Mouse (Mus musculus): ENCODE data around the gene Thoc6. TPM values are rescaled to one million over a fixed set of nuclear protein-coding genes. Genes with fewer than 3 reads are reported as not detected.

Thoc6 gene
- 1 to 10 TPM; 7.1 to 7.6 TPM for total RNA-seq (2021)
- long read RNA-seq, experiment 1, transcript Thoc6-201 (13 exons, 1,504 nt), result major isoform, 5 of 6 reads
- long read RNA-seq, experiment 1, partial matches to known transcripts, result 0 of 6 reads
- long read RNA-seq, experiment 1, other reads (novel, unspliced or antisense), result 0 of 6 reads
- long read RNA-seq, experiment 2, partial matches to known transcripts, result 0 of 4 reads
- long read RNA-seq, experiment 2, other reads (novel, unspliced or antisense), result 0 of 4 reads

GRCm38 (mm10) chr17:23673424-23674073, at the start of gene Thoc6, which contains the start of gene Hcfc1r1:
TSS of gene Thoc6 (minus strand) at chr17:23673882.
TSS of gene Hcfc1r1 (plus strand) at chr17:23673596.
- TF ChIP-seq CTCF (conservative IDR thresholded peaks at IDR 0.05), result no peak
- DNase-seq (ENCODE audit: low spot score in 2 of 2), result peak; percentile 89 to 97
- peak within 1 kb of the TSS; percentile 90 for H3K4me3 ChIP-seq
- H3K27ac ChIP-seq, result peak within 1 kb of the TSS; percentile 97

- Histone ChIP-seq H3K4me3 (no peak within 1 kb of the TSS), H3K27ac (no peak within 1 kb of the TSS)
- no peak for TF ChIP-seq CTCF (conservative IDR thresholded peaks at IDR 0.05)
- no peak for DNase-seq (ENCODE audit: low spot score in 2 of 2)
Observed at GRCm38 (mm10) chr17:23722376-23723125, 48.9 kb upstream of the Thoc6 start, which contains the start of gene 1520401A03Rik. TSS of gene 1520401A03Rik (minus strand) at chr17:23722783.

- Histone ChIP-seq H3K27ac (no peak overlapping the region), H3K4me3 (no peak overlapping the region)
- no peak for DNase-seq (ENCODE audit: low spot score in 2 of 2)
- TF ChIP-seq CTCF (conservative IDR thresholded peaks at IDR 0.05), result no peak
Observed at GRCm38 (mm10) chr17:23721886-23722285, 48.2 kb upstream of the Thoc6 start.

- H3K4me3 ChIP-seq, result no peak overlapping the region
- no peak for DNase-seq (ENCODE audit: low spot score in 2 of 2)
- H3K27ac ChIP-seq, result no peak overlapping the region
- TF ChIP-seq CTCF (conservative IDR thresholded peaks at IDR 0.05), result no peak
Observed at GRCm38 (mm10) chr17:23719455-23719854, 45.8 kb upstream of the Thoc6 start.

GRCm38 (mm10) chr17:23717003-23717402, 43.3 kb upstream of the Thoc6 start:
- no peak for DNase-seq (ENCODE audit: low spot score in 2 of 2)
- no peak overlapping the region for H3K4me3 ChIP-seq
- no peak overlapping the region for H3K27ac ChIP-seq
- TF ChIP-seq CTCF (conservative IDR thresholded peaks at IDR 0.05), result no peak

GRCm38 (mm10) chr17:23706212-23706611, 32.5 kb upstream of the Thoc6 start:
- Histone ChIP-seq H3K4me3 (no peak overlapping the region), H3K27ac (no peak overlapping the region)
- peak; percentile 53 to 80 for DNase-seq (ENCODE audit: low spot score in 2 of 2)
- peak; percentile 96 for TF ChIP-seq CTCF (conservative IDR thresholded peaks at IDR 0.05)

GRCm38 (mm10) chr17:23705525-23706104, 31.9 kb upstream of the Thoc6 start:
- Histone ChIP-seq H3K27ac (no peak overlapping the region), H3K4me3 (no peak overlapping the region)
- no peak for DNase-seq (ENCODE audit: low spot score in 2 of 2)
- no peak for TF ChIP-seq CTCF (conservative IDR thresholded peaks at IDR 0.05)

GRCm38 (mm10) chr17:23704741-23705140, 31.1 kb upstream of the Thoc6 start:
- no peak overlapping the region for H3K4me3 ChIP-seq
- peak; percentile 31 to 36 for DNase-seq (ENCODE audit: low spot score in 2 of 2)

GRCm38 (mm10) chr17:23703301-23703700, 29.6 kb upstream of the Thoc6 start:
- TF ChIP-seq CTCF (conservative IDR thresholded peaks at IDR 0.05), result no peak
- DNase-seq (ENCODE audit: low spot score in 2 of 2), result no peak
- Histone ChIP-seq H3K4me3 (no peak overlapping the region), H3K27ac (no peak overlapping the region)

More at GRCm38 (mm10) chr17:23704741-23705140, 31.1 kb upstream of the Thoc6 start:
- TF ChIP-seq CTCF (conservative IDR thresholded peaks at IDR 0.05), result no peak
- H3K27ac ChIP-seq, result no peak overlapping the region

GRCm38 (mm10) chr17:23700079-23700478, 26.4 kb upstream of the Thoc6 start:
- peak overlapping the region; percentile 59 for H3K4me3 ChIP-seq
- peak overlapping the region; percentile 71 for H3K27ac ChIP-seq
- peak; percentile 84 for TF ChIP-seq CTCF (conservative IDR thresholded peaks at IDR 0.05)

GRCm38 (mm10) chr17:23699131-23700077, 25.7 kb upstream of the Thoc6 start:
- Histone ChIP-seq H3K27ac (peak overlapping the region; percentile 71), H3K4me3 (peak overlapping the region; percentile 59)
- TF ChIP-seq CTCF (conservative IDR thresholded peaks at IDR 0.05), result 0 out of 2 replicates have a peak, but pooled peaks have one; percentile 13
- DNase-seq (ENCODE audit: low spot score in 2 of 2), result no peak

More at GRCm38 (mm10) chr17:23700079-23700478, 26.4 kb upstream of the Thoc6 start:
- peak; percentile 90 to 91 for DNase-seq (ENCODE audit: low spot score in 2 of 2)

GRCm38 (mm10) chr17:23695801-23696200, 22.1 kb upstream of the Thoc6 start:
- no peak for TF ChIP-seq CTCF (conservative IDR thresholded peaks at IDR 0.05)
- H3K4me3 ChIP-seq, result no peak overlapping the region
- DNase-seq (ENCODE audit: low spot score in 2 of 2), result no peak
- H3K27ac ChIP-seq, result no peak overlapping the region
